23 mouse cellular contexts compared by ENCODE assay signal in the genomic region with DNA sequence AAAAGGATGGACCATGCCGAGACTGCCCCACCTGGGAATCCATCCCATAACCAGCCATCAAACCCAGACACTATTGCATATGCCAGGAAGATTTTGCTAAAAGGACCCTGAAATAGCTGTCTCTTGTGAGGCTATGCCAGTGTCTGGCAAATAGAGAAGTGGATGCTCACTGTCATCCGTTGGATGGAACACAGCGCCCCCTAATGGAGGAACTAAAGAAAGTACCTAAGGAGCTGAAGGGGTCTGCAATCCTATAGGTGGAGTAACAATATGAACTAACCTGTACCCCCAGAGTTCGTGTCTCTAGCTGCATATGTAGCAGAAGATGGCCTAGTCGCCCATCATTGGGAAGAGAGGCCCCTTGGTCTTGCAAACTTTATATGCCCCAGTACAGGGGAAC. TPM values are rescaled to one million over a fixed set of nuclear protein-coding genes. Genes with fewer than 3 reads are reported as not detected.
DNase-seq lines count a peak whose midpoint lies in the region; ATAC-seq and TF ChIP-seq lines count a peak whose summit lies in the region.
"Not testable (repeated sequence)": the region's sequence is repeated elsewhere in the genome, so short reads cannot be mapped to it uniquely, and the experiment has no call there.
"Had no signal": no experiment of that assay in that cellular context is flagged by ENCODE, and none has a peak within 500 bp of the region (broad histone marks: within the 10 kb centered on the region; RNA-seq: fewer than 3 reads in every experiment).

No protein-coding gene starts in this region.

- H3K36me3 ChIP-seq in G1E (replicated peaks); spleen, adult 2 months (ENCODE audit: control insufficient read depth, insufficient read depth, low read length): not testable (repeated sequence)

- WGBS in spleen, adult 2 months = 45% methylated on average over 5 of the region's 5 CpGs

- H3K4me1 ChIP-seq in G1E (ENCODE audit: insufficient read depth, low read depth, low read length); spleen, adult 2 months (ENCODE audit: control insufficient read depth, insufficient read depth, insufficient read length): not testable (repeated sequence)

- not testable (repeated sequence) for H3K4me3 ChIP-seq in G1E (ENCODE audit: low read depth, low read length); spleen, adult 2 months (ENCODE audit: extremely low read depth, insufficient read depth, insufficient read length)

- not testable (repeated sequence) for TF ChIP-seq POLR2A in spleen, adult 2 months (IDR thresholded peaks at IDR 0.05; ENCODE audit: low read depth, low read length)

- peak; percentile 51 for DNase-seq in CD4-positive helper T cell, adult 2 months (ENCODE audit: low read depth, low spot score)
- DNase-seq in G1E (ENCODE audit: low spot score) = not testable (repeated sequence)
- DNase-seq in WW6 (ENCODE audit: low read depth, low spot score) = peak; percentile 3
- DNase-seq in gastrocnemius, adult 18-20 months (ENCODE audit: low spot score) = peak; percentile 1
- DNase-seq in lung, postnatal 36 days = peak; percentile 2
- peak; percentile 26 to 43 for DNase-seq in spleen, adult 2 months (ENCODE audit: low read depth in 1 of 2, low spot score in 2 of 2)
- peak; percentile 11 for DNase-seq in testis, postnatal 14 days (ENCODE audit: low spot score)

- not testable (repeated sequence) for H3K27me3 ChIP-seq in G1E (ENCODE audit: insufficient read depth, low read length); spleen, adult 2 months (ENCODE audit: control insufficient read depth, insufficient read depth, low read length)

- not testable (repeated sequence) for ATAC-seq in G1E (ENCODE audit: extremely low read depth, insufficient number of reproducible peaks, low FRiP score, poor library complexity, severe bottlenecking)

- TF ChIP-seq CTCF in G1E (IDR thresholded peaks at IDR 0.05; ENCODE audit: low read depth, low read length) = peak; percentile 24
- TF ChIP-seq CTCF in spleen, adult 2 months (IDR thresholded peaks at IDR 0.05; ENCODE audit: extremely low read depth, insufficient read depth, insufficient read length, insufficient replicate concordance) = not testable (repeated sequence)

- H3K27ac ChIP-seq in spleen, adult 2 months (ENCODE audit: insufficient read depth, low read length) = not testable (repeated sequence)

- not testable (repeated sequence) for H3K9me3 ChIP-seq in G1E (replicated peaks)

RNA-seq across cellular contexts. Expression of gene Chil5, which starts 35.1 kb away (rescaled TPM):
- total RNA-seq in G1E (2014; fragmentation: Nextera tagmentation) = not detected in 2 replicates
- total RNA-seq in G1E (2017) = not detected in 2 replicates
- not detected in 2 replicates for polyA plus RNA-seq in G1E (2012)
- total RNA-seq in gastrocnemius, adult 18-20 months (2021) = not detected
- 0.25 and 0.34 TPM in 2 replicates for polyA plus RNA-seq in spleen, adult 2 months (2012; rRNA removed)
- total RNA-seq: adrenal gland, adult 8-10 months; left cerebral cortex, adult 8-10 months; liver, adult 2 months; midbrain, postnatal 0 days had no signal
- polyA plus RNA-seq: embryonic facial prominence, embryonic 14.5 days; forebrain, embryonic 15.5 days; intestine, postnatal 0 days; kidney, embryonic 15.5 days; liver, adult 2 months; midbrain, embryonic 10.5 days; midbrain, postnatal 0 days; neural tube, embryonic 11.5 days; stomach, embryonic 15.5 days had no signal

RNA-seq across cellular contexts. Expression of gene Chia1, which starts 45.3 kb away (rescaled TPM):
- total RNA-seq in G1E (2014; fragmentation: Nextera tagmentation) (not detected in 2 replicates), G1E (2017) (not detected in 2 replicates)
- polyA plus RNA-seq in G1E (2012) = not detected in 2 replicates
- total RNA-seq in gastrocnemius, adult 18-20 months (2021) = under 1 TPM; 0.14 to 0.36 TPM
- 0.12 TPM in 1 of 2 replicates, not detected in the other for polyA plus RNA-seq in spleen, adult 2 months (2012; rRNA removed)
- total RNA-seq: adrenal gland, adult 8-10 months; gastrocnemius, postnatal 25 days; hematopoietic stem cell, adult 5-6 weeks; liver, adult 2 months had no signal
- polyA plus RNA-seq: CD4-positive, CD25-positive, alpha-beta regulatory T cell, adult 4 months; intestine, postnatal 0 days; kidney, embryonic 15.5 days; limb, embryonic 10.5 days; liver, adult 2 months; neural tube, embryonic 11.5 days had no signal

RNA-seq across cellular contexts. Expression of gene Pifo, which starts 53.3 kb away (rescaled TPM):
- total RNA-seq in G1E (2014; fragmentation: Nextera tagmentation) (not detected in 2 replicates), G1E (2017) (not detected in 2 replicates)
- polyA plus RNA-seq in G1E (2012) = not detected in 2 replicates
- total RNA-seq in gastrocnemius, adult 18-20 months (2021) = not detected
- 0.11 and 0.37 TPM in 2 replicates for polyA plus RNA-seq in spleen, adult 2 months (2012; rRNA removed)
- total RNA-seq: adrenal gland, adult 8-10 months; gastrocnemius, postnatal 25 days; hematopoietic stem cell, adult 5-6 weeks; liver, adult 2 months had no signal
- polyA plus RNA-seq: intestine, postnatal 0 days; limb, embryonic 10.5 days; liver, adult 2 months; neural tube, embryonic 11.5 days; urinary bladder, adult 2 months had no signal
